Mouse (Mus musculus): ENCODE measurements around the gene Kcna7.

The Kcna7 gene

DNA sequence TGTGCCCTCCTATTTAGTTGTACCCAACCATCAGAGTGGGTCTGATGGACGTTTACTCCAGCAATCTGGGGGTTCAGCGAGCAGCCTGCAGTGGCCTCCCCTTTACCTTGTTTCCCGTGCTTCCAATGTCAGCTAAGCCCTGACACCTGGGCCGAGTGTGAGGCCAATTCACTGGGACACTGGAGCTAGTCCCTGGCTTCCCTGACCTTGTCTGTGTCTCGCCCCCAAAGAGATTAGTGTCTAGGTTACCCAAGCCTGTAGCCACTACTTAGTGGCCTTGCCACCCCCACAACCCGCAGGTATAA lies 15.1 kb downstream of the Kcna7 start, which contains the start of gene Lhb:
Gene Lhb (plus strand): TSS at position 206 of the 305 bp plus-strand sequence.
- DNase-seq (ENCODE audit: low read depth, low spot score): no peak

DNA sequence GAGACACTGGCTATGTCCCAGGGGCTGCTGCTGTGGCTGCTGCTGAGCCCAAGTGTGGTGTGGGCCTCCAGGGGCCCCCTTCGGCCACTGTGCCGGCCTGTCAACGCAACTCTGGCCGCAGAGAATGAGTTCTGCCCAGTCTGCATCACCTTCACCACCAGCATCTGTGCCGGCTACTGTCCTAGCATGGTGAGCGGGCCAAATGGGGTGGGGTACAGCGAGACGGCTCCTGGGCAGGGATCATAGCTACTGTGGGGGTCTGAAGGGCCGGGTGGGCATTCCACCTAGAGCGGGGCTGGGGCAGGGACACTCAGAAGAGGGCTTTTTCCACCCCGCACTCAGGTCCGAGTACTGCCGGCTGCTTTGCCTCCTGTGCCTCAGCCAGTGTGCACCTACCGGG lies 15.7 kb downstream of the Kcna7 start:
- DNase-seq (ENCODE audit: low read depth, low spot score): no peak

DNA sequence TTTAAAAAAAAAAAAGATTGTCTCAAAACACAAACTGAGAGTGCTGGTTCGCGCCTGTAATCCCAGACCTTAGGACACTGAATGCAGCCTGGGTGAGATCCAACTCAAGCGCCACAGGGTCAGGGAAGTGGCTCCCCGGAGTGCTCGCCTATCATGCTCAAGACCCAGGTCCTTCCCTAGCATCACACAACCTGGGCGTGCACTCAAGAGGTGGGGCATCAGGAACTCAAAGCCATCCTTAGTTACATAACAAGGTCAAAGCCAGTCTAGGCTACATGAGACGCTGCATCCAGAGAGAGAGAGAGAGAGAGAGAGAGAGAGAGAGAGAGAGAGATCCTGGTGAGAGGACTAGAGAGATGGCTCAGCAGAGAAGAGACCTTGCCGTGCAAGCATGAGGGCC lies 21.1 kb downstream of the Kcna7 start:
- DNase-seq (ENCODE audit: low read depth, low spot score): no peak

DNA sequence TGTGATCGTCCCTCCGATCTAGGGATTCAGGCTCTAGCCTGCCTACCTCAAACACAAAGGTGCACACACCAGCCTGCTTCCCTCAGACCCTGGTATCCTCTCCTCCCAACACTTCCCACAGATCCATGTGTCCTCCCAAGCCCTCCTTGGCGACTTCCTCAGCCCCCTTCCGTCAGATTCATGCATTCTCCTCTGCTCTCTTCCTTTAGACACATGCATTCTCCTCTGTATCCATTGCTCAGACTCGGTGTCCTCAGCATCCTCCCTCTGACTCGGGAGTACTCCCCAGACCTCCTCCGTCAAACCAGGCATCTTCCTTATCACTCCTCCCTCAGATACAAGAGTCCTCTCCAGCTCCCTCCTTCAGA lies 28.4 kb downstream of the Kcna7 start:
- DNase-seq (ENCODE audit: low read depth, low spot score): no peak

DNA sequence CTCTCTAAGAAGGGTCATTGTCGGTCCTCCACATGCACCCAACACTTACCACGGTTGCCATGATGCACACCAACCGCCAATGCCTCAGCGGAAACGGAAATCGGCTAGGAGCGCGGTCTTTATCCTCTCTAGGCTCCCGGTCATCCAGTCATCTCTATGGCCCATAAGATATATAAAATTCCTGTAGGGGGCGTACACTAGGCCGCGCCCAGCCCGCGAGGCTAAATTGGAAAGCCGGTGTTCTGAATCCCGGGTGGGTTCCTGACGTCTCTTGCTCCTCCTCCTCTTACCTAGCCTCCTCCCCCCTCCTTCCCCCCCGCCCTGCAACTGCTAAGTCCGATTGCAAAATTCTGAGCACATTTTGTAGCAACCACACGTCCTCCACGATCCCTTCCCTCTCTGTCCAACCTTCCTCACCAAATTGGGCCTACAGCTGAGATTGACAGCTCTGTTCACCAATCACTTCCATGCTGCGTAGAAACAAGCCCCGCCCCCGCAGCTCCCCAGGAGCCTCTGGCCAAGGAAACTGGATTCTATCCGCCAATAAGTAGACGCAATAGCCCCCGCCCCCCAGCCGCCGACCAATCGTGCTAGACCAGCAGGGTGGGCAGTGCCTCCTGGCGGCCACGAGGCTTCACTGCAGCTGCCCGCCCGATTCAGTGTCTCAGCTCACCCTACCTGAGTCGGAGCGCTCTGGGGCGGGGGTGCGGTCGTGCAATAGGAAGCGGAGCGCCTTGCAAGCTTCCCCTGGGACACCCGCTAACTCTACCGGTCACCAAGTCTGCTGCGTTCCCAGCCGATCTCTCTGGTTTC lies 29.0 kb downstream of the Kcna7 start, which contains the start of gene Gys1:
Gene Gys1 (plus strand): TSS at position 642 of the 813 bp plus-strand sequence.
- DNase-seq (ENCODE audit: low read depth, low spot score): peak; percentile 99

DNA sequence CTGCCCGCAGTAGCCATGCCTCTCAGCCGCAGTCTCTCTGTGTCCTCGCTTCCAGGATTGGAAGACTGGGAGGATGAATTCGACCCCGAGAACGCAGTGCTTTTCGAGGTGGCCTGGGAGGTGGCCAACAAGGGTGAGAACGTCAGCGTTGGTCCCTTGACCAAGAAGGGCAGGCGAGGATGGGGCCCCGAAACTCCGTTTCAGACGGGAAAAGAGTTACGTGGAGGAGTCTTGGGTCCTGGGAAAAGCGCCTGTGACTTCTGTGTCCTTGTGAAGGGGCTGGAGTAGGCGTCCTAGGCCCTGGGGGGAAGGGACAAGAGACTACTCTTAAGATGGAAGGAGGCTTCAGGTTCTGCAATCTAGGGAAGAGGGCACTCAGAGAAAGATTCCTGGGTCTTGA lies 29.6 kb downstream of the Kcna7 start:
- no peak for DNase-seq (ENCODE audit: low read depth, low spot score)

DNA sequence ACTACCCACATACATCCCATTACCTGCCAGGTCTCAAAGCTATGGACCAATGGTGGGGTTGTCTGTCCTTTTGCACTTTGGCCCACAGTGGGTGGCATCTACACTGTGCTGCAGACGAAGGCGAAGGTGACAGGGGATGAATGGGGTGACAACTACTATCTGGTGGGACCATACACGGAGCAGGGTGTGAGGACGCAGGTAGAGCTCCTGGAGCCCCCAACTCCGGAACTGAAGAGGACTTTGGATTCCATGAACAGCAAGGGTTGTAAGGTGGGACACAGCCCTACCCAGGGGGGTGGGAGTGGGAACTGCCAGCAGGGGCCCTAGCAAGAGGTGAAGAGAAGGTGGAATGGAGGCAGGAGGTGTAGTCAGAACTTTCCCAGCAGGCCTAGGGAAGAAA lies 31.0 kb downstream of the Kcna7 start:
- no peak for DNase-seq (ENCODE audit: low read depth, low spot score)

DNA sequence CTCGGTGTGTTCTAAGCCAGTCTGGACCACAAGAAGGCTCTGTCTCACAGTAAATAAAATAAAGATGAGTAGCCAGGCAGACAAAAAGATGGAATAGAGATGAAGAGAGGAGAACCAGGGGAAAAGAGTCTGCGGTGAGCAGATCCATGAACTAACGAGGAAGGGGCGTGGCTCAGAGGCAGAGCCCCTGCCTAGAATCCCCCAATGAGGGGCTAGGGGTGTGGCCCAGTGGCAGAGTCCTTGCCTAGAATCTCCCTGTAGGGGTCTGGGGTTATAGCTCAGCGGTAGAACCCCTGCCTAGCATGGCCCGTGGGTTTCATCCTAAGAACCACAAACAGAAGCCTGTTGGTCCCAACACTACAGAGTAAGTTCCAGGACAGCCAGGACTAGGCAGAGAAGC lies 31.6 kb downstream of the Kcna7 start:
- DNase-seq (ENCODE audit: low read depth, low spot score): no peak

DNA sequence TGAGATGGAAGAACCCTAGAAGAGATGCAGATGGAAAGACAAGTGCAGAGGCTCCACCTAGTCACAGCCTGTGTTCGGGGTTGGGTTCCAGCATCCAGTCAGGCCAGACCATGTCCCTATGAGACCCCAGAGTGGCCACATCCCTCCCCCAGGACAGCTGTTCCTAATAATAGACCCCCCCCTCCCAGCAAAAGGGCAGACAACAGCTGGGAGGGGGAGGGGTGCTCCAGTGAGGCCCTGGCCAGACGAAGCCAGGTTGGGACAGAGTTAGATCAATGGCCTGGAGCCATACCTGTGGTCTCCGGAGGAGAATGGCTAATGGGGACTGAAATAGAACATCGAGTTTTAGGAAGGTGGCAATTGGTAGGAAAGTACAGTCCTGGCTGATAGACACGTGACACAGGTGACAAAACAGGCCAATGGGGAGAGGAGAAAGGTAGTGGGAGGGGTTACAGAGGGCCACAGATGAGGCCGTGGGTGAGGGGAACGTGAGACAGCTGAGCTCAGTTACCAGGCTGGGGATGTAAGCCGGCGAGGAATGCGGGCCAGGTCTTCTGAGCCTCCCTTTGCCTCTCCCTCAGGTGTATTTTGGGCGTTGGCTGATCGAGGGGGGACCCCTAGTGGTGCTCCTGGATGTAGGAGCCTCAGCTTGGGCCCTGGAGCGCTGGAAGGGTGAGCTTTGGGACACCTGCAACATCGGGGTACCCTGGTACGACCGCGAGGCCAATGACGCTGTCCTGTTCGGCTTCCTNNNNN lies 32.2 kb downstream of the Kcna7 start, which contains the start of gene Ruvbl2:
Gene Ruvbl2 (minus strand): TSS at position 576 of the 756 bp plus-strand sequence.
- DNase-seq (ENCODE audit: low read depth, low spot score): no peak

DNA sequence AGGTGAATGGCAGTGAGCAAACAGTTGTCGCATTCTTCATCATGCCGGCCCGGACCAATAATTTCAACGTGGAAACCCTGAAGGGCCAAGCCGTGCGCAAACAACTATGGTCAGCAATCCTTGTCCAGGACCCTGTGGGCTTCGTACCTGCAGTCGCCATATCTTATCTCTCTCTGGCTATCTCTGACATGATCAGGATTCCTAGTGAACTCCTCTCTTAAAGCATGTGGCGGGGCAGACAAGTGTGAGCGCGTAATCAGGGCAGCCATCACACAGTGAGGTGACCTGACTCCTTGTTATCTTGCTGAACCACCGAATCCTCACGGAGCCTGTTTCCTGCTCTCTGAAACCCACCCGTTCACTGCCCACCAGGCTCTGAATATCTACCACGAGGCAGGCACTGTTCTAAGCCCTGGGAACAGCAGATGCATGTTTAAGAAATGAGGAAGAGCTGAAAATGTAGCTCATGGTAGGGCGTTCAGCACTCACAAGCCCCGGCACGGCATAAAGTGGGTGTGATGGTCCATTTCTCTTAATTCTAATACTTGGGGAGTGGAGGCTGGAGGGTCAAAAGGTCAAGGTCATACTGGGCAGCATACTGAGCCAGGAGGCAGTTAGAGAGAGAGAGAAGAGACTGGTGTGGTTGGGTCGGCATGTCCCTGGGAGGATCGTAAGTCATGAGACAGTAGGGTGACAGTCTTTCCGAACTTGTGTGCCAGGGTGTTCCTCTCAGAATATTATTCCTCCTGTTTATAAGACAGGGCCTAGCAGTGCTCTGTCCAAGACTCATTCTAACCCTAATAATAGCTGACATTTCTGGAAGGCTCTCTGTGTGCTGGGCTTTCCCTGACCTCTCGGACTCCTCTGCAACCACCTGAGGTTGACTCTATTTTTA lies 38.3 kb downstream of the Kcna7 start:
- no peak for DNase-seq (ENCODE audit: low read depth, low spot score)

DNA sequence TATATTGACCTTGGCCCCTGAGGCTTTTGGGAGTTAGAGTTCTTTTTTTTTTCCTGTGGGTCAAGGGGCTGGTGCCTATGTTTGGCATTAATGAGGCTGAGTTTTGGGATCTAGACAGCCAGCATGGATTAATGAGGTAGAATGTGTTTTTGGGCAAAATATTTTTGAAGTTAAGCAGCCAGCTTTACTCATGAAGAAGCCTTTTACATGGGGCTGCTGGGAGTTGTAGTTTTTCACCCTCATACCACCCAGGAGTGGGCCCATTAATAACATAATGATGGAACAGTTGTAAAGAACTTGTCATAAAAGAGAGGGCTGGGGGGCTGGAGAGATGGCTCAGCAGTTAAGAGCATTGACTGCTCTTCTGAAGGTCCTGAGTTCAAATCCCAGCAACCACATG lies 41.1 kb downstream of the Kcna7 start:
- DNase-seq (ENCODE audit: low read depth, low spot score): no peak

DNA sequence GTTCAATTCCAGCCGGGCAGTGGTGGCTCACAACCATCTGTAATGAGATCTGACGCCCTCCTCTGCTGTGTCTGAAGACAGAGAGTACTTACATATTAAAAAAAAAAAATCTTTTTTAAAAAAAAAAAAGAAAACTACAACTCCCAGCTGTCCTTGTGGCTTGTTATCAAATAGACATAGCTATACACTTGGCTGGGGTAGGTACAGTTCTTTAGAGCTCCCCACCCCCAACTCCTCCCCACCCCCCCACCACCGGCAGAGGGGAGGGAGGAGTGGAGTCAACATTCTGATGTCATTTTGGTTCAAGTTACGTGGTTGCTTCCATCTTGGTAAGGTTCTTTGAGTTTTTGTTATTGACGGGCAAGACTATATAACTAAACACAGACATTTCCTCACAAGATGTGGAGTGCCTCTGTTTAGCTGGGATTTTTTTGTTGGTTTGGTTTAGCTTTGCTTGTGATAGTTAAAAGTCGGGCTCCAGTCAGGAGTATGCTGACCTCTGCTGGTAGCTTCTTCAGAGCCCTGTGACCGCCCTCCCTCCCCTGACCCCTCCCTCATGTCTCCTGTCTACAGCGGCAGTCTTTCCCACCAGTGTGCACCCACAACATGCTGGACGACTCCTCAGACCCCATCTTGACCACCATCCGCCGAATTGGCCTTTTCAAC lies 42.0 kb downstream of the Kcna7 start:
- no peak for DNase-seq (ENCODE audit: low read depth, low spot score)

DNA sequence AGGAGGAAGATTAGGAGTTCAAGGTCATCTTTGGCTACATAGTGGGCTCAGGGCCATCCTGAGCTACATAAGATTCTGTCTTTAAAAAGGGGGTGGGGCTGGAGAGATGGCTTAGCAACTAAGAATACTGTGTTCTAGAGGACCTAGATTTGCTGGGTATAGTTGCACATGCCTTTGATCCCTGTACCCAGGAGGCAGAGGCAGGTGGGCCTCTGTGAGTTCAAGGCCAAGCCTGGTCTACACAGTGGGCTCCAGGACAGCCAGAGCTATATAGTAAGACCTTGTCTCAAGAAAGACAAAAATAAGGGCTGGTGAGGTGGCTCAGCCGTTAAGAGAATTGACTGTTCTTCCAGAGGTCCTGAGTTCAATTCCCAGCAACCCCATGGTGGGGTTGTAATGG lies 44.5 kb downstream of the Kcna7 start:
- no peak for DNase-seq (ENCODE audit: low read depth, low spot score)

DNA sequence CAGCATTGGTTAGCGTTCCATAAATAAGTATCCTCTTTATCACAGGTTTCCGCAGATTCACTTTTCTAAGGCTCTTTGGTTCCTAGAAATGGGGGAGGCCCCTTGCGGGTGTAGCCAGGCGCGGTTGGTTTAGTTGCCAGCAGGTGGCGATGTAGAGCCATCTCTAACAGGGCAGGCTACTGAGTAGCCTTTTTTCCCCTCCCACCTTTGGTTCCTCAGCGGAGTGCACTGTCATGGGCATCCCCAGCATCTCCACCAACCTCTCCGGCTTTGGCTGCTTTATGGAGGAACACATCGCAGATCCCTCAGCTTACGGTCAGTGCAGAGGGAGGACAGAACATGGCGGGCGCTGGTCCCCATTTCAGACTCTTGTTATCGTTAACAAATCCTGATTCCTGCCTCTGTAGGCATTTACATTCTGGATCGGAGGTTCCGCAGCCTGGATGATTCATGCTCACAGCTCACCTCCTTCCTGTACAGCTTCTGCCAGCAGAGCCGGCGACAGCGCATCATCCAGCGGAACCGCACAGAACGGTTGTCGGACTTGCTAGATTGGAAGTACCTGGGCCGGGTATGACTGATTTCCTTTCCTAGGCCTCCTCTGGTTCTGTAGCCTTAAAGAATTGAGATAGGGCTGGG lies 46.0 kb downstream of the Kcna7 start:
- peak; percentile 84 for DNase-seq (ENCODE audit: low read depth, low spot score)

DNA sequence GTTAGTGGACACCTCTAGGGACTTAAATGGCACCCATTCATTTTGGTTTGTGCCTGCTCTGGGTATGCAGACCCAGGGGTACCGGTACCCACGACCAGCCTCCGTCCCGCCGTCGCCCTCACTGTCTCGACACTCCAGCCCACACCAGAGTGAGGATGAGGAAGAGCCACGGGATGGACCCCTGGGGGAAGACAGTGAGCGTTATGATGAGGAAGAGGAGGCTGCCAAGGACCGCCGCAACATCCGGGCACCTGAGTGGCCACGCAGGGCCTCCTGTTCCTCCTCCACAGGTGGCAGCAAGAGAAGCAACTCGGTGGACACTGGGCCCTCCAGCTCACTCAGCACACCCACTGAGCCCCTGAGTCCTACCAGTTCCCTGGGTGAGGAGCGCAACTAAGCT lies 49.5 kb downstream of the Kcna7 start:
- no peak for DNase-seq (ENCODE audit: low read depth, low spot score)

DNA sequence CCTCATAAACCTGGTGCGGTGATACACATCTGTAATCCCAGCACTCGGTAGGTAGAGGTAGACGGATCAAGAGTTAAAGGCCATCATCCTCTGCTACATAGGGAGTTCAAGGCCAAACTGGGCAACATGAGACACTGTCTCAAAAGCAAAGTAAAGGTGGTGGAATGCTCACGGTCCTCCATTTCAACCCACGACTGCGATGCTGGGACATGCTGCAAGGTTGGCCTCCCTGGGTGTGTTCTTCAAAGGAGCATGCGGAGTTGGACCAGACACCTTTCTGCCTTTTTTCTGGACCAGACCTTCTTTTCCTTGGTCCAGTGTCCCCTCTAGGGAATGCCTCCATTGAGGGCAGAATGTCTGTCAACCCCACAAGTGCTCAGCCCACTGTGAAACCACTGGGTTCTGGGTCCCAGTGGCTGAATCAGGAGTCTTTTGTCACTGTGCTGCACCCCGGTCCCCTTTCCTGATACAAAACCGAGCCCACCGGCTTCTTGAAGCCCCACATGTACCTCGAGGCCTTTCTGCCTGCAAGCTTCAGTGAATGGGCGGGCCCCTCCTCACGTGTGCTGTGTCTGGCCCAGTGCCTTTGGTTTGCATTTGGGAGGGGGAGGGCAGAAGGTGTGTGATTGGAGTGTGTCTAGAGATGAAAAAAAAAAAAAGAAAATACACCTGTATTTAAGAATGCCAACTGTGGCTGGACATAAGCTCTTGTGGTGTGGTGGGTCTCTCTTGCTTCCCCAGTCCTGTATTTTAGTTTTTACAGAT lies 50.7 kb downstream of the Kcna7 start:
- no peak for DNase-seq (ENCODE audit: low read depth, low spot score)

DNA sequence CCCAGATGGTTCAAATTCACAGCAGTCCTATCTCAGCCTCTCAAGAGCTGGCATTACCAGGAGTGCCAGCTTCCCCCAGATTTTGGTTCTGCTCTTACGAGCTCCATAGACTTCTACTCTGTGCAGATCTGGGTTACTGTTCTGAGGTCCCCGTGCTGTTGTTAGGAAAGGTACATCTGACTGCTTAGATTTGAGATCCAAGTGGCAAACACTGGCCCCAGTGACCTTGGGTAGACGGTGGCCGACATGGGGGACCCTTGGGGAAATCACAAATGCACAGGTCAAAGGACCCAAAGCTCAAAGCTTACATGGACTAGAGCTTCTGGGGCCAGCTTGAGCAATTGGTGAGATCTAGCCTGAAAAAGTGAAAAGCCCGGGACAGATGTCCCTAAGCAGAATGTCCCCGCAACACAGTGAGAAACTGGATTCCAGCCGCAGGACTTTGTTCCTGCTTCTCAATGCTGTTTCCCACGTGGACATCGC lies 51.3 kb downstream of the Kcna7 start:
- DNase-seq (ENCODE audit: low read depth, low spot score): no peak

DNA sequence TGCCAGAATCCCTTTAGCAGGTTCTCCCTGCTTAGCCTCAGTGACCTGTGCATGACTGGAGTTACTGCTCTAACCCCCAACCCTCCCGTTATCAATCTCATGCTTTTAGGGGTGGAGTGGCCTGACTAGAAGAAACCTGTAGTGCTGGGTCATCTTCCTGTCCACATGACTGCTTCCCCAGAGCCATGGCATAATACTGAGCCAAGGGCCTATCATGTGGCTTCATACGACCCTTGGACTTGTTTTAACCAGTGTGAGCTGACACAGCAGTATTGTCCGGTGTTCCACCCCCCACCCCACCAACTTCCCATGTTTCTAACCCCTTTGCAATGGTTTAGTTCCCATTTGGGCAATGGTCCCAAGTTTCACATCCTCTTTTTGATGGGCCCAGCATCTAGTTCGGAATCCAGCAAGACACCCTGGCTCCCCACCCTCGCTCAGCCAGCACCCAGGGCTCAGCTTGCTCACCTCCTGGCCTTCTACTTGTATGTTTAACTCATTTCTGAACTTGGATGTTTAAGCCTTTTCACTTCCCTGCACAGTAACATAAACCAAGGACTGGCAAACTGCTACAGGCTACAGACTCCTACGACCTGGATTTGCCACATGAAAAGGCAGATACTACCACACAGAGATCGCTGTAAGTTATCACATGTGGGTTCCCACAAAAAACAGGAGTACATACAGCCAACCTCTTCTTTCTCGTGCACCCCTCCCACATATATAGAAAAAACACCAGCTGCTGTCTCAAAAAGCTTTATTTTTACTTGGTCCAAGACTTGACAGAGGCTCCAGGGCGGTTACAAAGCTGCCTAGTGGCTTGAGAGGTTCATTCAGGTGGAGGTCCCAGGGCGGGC lies 52.0 kb downstream of the Kcna7 start:
- no peak for DNase-seq (ENCODE audit: low read depth, low spot score)
